Mouse (Mus musculus) left cerebral cortex, adult 8-10 months (tissue): Measurements from ENCODE around the gene Necab3. TPM values are rescaled to one million over a fixed set of nuclear protein-coding genes. Genes with fewer than 3 reads are reported as not detected.

Experiments
- DNase-seq, 2 experiments: peaks; one replicate each; pipeline ENCODE4 v3.0.0; 2022; ENCODE audit warnings: low spot score in 2 of 2
- total RNA-seq, 4 experiments: library from RNA; stranded (reverse); gene quantifications; 2 replicates each; pipeline ENCODE4 v1.2.4; 2022

Gene Necab3
- total RNA-seq, 4 experiments from 2014 or later: 76.7 to 90.9 (median 82.4) TPM

DNA sequence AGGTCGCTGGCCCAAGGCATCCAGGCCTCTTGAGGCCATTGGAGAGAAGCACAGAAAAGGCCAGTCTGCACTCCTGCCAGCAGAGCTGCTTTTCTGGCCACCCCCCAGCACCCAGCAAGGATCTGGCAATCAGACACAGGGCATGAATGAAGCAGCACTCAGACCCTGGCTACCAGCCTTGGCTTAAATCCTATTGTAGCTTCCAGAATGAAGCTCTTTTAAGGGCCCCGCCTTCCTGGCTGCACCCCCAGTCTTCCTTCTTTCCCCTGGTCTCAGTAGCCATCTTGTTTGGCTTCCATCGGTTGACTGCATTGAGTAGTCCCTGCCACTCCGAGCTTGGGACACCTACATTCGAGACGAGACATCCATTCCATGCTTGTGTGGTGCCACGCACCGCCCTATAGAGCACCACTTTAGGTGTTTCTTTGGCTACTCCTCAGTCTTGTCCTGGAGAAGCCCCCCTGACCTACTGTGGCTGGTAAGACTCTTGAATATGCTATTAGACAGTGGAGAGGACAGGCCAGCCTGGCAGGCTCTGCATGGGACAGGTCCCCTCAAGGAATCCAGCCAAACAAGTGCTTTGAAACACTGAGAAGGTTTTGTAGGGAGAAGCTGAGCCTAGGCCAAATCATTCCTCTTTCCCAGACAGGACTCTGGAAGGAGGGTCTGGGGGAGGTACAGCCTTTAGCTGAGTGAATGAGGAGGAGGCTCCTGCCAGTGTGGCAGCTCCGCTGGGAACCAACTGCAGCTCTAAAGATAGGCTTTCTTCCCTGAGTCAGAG lies 14.9 kb downstream of the Necab3 start:
- peak in 1 of 2 experiments; percentile 80 for DNase-seq

DNA sequence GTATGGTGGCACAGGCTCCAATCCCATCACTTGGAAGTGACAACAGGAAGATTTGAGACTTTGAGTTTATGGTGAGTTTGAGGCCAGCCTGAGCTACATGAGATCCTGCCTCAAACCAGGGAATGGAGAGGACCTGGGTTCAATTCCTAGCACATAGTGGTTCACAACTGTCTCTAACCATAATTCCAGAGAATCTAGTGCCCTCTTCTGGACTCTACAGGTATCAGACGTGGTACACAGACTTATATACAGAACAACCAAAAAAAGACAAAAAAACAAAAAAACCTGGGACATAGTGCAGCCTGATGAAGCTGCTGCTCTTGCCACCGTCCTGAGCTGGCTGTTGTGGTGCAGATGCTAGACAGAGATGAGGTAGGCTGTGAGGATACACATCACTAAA lies 17.1 kb downstream of the Necab3 start:
- DNase-seq: no peak

DNA sequence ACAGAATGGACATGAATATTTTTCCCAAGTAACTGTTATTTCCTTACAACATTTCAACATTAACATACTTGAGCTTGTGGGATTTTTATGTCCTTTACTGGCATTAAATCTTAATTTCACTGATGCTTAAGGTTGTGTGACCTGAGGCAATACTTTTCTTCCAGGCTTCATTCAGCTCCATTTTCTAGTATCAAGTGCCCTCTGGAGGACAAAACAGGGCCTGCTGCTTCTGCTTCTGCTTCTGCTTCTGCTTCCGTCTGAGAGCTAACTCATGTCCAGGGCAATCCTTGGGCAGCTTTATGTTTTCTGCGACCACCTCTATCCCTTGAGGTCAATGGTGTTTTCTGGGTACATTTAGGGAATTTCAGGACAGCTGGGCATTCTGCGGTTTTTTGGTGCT lies 19.0 kb downstream of the Necab3 start:
- no peak for DNase-seq

DNA sequence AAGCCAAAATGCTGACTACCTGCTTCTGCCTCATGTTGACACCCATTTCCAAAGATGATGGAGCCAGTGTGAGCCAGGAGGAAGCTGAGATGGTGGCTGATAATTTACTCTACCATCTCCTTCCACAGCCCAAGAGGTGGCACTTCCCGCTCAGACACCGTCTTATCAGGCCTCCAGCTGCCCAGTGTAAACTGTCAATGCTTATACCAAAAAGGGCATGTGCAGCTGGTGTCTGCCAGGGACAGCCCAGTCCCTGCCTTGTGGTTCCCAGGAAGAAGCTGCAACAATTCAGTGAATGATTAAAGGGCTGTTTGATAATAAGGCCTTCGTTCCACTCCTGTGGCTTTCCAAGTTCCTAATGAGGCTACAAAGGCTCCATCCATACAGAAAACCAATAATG lies 20.0 kb downstream of the Necab3 start:
- DNase-seq: no peak

DNA sequence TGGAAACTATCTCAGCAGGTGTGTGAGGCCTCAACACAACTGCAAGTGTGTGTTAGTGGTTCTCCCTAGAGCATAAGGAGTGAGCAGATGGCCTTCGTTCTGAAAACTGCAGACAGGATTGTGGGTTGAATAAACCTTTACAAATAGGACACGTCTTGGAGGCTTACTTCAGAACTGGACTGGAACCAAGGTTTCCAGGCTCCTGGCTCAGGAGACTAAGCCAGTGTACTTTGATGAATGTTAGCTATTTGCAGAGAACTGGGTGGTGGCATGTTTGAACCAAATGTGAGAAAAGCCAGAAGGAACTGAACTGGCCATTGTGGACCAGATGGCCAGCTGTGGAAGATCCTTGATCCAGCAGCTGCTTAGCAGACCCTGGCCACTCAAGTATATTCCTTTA lies 20.4 kb downstream of the Necab3 start:
- DNase-seq: peak in 1 of 2 experiments; percentile 83

DNA sequence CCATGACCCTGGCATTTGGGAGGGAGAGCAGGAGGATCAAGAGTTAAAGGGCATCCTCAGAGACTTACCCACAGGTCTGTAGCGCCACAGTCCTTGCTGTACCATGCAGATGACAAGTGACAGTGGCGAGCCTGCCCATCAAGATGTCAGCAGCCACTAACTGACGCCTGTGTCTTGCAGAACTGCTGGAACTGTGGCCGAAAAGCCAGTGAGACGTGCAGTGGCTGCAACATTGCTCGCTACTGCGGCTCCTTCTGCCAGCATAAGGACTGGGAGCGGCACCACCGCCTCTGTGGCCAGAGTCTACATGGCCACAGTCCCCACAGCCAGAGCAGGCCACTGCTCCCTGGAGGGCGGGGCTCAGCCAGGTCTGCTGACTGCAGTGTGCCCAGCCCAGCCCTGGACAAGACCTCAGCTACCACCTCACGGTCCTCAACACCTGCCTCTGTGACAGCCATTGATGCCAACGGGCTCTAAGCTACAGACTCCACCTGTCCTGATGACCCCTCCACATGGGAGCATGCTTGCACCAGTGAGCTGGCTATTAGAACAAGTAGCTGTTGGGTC lies 23.9 kb downstream of the Necab3 start:
- DNase-seq: no peak

DNA sequence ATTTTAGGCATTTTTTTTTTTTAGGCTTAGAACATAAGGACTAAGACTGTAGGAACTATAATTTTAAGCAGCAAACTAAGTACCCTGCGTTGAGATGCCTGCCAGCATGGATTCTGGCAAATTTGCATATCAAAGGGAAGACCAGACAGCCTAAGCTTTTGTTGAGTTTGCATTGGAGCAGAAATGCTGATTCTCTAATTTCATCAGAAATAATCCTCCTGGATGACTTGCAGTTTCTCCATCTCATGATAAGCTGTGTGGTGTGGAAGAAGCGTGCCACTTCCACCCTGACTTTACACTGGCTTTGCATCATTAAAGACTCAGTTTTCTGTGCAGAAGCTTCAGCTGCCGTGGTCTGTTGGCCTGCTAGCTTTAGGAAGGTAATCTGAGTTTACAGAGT lies 25.8 kb downstream of the Necab3 start:
- no peak for DNase-seq

DNA sequence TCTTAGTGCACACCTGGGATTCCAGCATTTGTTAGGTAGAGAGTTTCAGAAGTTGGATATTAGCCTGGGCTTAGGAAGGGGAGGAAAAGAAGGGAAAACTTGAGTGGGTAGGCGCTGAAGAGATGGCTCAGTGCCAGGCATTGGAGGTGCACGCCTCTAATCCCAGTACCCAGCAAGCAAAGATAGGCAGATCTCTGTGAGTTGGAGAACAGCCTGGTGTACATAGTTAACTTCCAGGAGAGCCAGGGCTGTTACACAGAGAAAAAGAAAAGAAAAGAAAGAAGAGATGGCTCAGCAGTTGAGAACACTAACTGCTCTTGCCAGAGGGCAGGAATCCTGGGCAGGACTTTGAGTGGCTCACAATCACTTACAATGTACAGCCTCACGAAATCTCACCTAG lies 32.2 kb downstream of the Necab3 start:
- no peak for DNase-seq

DNA sequence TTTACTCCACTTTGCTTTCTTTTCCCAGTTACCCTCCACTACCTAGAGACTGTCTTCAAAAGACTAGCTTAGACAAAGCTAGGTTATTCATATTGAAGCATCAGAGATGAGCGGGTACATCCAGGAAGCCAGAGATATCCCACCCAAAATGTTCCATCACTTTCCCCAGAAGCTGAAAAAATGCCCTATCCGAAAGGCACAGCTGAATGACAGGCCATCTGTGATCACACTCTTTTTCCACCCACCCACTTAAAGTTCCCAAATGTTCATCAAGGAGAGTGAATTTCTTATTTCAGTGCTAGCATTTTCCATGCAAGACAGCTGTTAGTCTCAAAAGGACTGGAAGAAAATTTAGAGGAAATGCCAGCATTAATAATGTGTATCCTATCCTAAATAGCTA lies 33.4 kb downstream of the Necab3 start:
- no peak for DNase-seq

DNA sequence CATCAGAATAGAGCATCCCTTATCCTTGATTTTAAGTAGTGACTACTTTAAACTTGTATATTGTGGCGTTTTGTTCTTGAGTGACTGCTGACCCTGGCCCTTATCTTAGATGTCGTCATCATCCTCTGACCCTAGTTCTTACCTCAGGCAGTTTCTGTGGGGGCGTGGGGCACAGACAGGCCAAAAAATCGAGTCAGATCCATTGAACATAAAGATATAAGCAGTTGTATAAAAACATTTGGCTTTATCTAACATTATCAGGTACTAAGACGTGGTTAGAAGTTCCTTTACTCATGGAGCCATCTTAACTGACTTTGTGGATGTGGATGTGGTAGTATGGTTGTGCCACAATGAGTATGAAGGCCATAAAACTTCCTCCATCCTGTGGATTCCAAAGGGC lies 36.4 kb downstream of the Necab3 start:
- DNase-seq: no peak

DNA sequence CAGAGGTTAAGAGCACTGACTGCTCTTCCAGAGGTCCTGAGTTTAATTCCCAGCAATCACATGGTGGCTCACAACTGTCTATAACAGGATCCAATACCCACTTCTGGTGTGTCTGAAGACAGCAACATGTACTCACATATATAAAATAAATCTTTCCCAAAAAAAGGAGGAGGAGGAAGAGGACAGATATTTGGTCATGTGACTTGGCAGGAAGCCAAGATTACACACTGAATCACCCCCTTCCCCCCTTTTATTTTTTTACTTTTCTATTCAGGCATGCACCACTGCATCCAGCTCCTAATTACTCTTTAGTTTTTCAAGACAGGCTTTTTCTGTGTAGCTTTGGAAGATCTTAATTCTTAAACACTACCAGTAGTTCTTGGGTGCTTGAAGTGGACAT lies 37.2 kb downstream of the Necab3 start:
- no peak for DNase-seq

DNA sequence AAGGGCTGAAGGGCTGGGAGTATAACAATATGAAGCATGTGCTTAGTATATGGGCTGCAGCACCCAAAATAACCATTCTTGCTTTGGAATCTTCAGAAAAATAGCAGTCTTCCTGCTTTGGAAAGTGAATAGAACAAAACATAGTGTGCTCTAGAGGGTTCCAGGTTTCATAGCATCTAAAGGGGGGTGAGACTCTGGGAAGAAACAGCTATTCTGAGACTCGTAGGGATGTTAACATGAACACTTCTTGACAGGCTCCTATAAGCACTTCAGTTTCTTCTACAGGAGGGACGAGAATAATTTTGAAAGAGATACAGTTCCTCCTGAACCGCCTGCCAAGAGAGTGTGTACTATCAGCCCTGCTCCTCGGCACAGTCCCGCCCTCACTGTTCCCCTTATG lies 41.3 kb downstream of the Necab3 start:
- DNase-seq: no peak

DNA sequence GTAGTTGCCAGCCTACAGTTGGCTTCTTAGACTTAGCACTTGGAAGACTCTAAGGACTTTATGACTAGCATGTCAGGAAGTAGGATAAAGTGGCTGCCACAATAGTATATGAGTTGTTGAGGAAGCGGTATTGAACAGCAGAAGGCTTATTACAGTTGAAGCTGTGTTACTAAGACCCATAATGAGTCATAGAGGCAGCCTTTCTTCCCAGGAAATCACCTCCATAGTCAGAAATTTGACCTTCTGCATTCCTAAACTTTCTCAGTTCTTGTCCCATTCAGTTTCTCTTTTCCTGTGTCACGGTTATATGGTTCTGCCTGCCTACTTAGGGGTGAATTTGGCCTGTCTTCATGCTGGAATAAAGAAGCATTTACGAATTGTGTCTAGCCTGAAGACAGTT lies 41.7 kb downstream of the Necab3 start:
- no peak for DNase-seq

DNA sequence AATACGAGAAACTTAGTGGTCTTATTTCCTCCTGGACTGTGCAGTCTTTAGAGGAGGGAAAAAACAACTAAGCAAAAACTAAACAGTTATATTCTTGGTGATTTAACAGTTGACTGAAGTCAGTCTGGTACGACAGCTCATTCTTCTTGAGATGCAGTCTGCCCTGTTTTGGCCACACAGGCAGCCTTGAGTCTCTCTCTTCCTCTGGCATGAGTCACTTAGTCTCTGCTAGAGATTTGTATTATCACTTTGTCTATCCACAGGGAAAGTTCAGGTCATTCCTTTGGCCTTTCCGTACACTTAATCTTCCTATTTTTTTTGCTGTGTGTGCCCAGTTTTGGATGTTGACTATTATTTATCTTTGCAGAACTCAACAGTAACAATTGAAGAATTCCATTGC lies 48.5 kb downstream of the Necab3 start:
- DNase-seq: no peak

DNA sequence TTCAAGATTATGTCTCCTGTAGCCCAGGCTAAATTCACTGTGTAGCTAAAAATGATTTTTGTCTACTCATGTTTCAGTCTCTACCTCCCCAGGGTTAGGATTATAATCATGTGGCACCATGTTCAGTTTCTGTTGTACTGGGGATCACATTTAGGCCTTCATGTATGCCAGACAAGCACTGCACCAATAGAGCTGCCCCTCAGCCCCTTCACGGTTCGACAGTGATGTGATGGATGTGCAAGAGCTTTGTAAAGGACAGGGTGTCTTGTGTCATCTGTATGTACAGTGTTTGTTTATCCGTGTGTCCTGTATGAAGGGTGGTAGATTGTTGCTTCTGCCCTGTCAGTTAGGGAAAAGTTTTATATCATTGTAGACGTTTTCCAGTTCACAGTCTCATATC lies 50.2 kb downstream of the Necab3 start:
- no peak for DNase-seq

DNA sequence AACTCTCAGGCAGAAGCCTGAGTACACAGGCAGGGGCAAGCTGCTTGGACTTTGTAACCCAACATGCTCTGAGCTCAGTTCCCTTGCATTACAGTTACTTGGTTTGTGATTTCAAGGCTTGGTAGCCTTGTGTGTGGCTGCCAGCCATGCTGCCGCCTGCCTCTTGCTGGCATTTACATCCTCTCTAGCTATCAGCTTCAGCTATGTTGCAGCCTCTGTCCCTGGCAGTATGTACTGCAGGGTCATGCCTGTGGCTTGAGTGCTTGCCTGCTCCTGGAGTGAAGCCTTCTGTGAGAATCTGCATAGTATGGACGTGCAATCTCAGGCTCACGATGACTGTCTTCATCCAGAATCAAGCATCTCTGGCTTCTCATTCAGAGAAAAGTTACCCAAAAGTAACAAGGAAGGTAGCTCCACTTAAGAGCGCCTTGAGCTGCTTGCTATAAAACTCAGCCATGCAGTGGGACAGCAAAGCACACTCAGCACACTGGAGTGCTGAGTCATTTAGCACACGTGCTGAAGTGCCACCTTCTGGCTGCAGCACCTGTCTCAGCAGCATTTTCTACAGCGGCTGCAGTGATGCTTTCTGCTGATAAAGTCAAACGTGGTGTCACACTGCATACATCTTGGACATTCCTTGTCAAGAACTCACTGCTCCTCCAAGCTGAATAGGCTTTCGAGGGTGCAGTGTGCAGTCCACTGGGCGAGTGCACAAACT lies 51.0 kb downstream of the Necab3 start:
- peak; percentile 19 to 33 for DNase-seq

DNA sequence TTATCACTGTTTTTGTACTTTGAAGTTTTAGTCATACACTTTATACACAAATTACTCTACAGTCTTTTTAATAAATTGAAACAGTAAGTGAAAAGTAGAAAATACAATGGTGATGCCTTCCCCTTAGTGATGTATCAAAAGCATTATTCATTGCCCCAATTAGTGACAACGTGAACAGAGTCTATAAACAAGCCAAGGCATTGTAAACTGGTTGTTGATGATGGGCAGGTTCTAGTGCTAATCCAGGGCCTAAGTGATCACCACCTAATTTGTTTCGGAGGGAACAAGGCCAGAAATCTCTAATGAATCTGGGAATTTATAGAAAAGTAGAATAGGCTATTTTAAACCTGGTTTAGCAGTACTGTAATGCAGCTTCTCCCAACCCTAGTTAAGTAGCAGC lies 51.6 kb downstream of the Necab3 start:
- no peak for DNase-seq

DNA sequence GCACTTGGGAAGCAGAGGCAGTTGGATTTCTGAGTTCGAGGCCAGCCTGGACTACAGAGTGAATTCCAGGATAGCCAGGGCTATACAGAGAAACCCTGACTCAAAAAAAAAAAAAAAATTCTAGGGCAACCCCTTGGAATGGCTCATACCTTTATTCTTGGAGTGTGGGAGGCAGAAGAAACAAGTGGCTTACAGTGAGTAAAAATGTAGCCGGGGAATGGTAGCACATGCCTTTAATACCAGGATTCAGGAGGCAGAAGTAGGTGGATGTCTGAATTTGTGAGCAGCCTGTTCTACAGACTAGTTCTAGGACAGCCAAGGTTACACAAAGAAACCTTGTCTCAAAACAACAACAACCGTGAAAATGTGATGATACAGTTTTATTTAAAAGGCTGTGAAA lies 57.9 kb downstream of the Necab3 start:
- no peak for DNase-seq

DNA sequence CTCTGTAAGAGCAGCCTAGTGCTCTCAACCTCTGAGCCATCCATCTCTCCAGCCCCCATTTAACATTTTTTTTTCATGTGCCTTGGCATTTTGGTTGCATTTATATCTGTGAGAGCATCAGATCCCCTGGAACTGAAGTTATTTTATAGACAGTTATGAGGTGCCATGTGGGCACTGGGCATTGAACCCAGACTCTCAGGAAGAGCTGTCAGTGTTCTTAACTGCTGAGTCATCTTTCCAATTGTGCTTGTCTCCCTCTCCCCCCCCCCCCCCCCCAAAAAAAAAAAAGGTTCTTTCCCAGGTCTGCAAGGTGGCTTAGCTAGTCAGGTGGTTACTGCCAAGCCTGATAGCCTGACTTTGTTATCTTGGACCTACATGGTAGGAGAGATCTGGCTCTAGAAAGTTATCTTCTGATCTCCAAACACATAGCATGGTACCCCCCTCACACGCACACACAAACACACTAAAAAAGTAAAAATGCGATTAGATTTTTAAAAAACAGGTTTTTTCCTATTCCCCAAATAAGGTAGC lies 58.9 kb downstream of the Necab3 start:
- DNase-seq: no peak

DNA sequence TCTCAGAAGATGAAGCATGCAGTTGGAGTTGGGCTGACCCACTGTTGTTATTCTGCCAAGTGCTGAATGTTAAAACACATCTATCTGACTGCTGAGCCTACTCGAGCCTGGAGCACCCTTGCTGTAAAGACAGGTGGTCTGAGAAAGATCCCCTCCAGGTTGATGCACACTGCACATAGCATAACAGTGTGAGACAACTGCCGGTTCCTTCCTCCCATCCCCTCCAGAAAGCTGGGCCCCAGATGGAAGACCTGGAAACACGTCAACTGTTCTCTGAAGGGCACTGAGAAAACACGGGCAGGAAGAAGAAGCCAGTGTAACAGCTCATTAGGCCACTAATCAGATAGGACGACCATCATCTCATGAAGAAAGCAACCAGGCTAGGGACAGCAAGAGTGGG lies 60.1 kb downstream of the Necab3 start:
- no peak for DNase-seq

DNA sequence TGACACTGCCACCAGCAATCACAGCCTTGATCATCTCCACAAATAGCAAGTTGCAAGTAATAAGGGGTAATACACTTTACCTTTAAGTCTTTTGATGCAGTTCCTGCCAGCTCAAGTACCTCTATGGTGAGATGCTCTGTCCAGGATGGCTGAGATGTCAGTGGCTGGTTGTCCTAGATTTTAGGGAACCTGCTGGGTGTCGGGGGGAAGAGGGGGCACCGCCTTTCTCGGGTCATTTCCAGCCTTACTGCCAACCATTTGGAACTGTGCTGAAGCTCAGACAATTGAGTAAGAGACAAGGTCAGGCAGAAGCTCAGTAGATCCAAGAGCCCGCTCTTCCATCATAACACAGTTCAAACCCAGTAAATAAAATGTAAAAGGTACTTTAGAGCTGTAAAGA lies 63.7 kb downstream of the Necab3 start:
- DNase-seq: no peak
